Mouse (Mus musculus): ENCODE measurements around the gene Poc1b. TPM values are rescaled to one million over a fixed set of nuclear protein-coding genes. Genes with fewer than 3 reads are reported as not detected.

Poc1b gene
- polyA plus RNA-seq, 1 experiment: 10.5 TPM

DNA sequence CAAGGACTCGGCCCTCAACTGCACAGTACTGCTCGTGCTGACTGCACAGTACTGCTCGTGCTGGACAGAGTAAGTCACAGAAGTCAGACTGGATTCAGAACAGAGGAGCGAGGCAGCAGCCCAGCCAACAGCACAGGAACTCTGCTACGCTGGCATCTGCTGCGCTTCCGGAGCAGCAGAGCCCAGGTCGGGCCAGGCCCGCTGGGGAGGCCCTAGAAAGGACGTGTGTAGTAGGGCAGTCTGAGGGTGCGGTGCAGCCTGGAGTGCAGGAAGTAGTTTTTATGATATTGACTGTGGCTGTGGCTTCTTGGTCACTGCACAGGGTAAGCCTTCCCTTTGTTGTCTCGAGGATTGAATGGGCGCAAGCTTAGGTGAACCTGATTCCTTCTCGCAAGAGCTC lies 20.1 kb downstream of the Poc1b start:
- Histone ChIP-seq H3K79me3 (ENCODE audit: low read depth) (no peaks in the 10 kb centered on the region), H3ac (ENCODE audit: control insufficient read depth, insufficient read length, low read depth) (no peak overlapping the region), H3K27me3 (ENCODE audit: control insufficient read depth, insufficient read depth, insufficient read length) (no peaks in the 10 kb centered on the region), H3K36me3 (ENCODE audit: control insufficient read depth, insufficient read depth) (peaks cover 6% of the 10 kb centered on the region), H3K79me2 (ENCODE audit: control insufficient read depth, insufficient read depth) (no peaks in the 10 kb centered on the region), H3K4me3 (ENCODE audit: insufficient read depth, poor library complexity, severe bottlenecking) (no peak overlapping the region)
- no peak for TF ChIP-seq CEBPB (IDR thresholded peaks at IDR 0.05; ENCODE audit: low read depth)
- no peak for TF ChIP-seq CTCF (IDR thresholded peaks at IDR 0.05; ENCODE audit: control insufficient read depth, insufficient read depth, insufficient read length)
- no peak for TF ChIP-seq MYOD1 (IDR thresholded peaks at IDR 0.05; ENCODE audit: control insufficient read depth, insufficient read length, low read depth)
- TF ChIP-seq FOSL1 (IDR thresholded peaks at IDR 0.05; ENCODE audit: insufficient read depth, low read length, poor library complexity, severe bottlenecking): no peak
- no peak for TF ChIP-seq MYOG (IDR thresholded peaks at IDR 0.05; ENCODE audit: control insufficient read depth, extremely low read depth, insufficient read length)
- no peak for TF ChIP-seq USF1 (IDR thresholded peaks at IDR 0.05; ENCODE audit: low read depth)
- TF ChIP-seq MAX (IDR thresholded peaks at IDR 0.05): no peak

DNA sequence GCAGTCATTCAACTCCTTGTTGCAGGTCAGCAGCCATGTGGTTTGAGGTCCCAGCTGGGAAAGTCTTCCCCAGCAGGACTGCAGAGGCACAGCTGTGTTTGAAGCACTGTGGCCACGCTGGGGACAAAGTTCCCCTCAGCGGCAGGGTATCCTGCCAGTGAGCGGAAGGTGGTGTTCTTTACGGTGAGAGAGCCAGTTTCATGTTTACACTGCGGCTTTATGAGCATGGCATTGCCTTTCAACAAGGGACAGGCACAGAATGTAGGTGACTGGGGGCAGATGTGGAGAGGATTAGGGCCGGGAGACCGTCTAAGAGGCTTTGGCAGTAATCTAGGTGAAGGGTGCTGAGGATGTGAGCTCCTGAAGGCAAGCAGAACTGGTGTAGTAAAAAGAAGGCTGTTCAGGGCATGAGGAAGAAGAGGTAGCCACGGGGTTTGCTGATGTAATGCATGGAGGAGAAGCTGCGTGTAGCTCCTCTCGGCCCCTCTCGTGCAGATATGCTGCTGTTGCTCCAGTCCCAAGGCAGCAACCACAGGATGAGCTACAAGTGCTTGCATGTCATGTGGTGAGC lies 20.9 kb downstream of the Poc1b start:
- Histone ChIP-seq H3ac (ENCODE audit: control insufficient read depth, insufficient read length, low read depth) (no peak overlapping the region), H3K4me3 (ENCODE audit: insufficient read depth, poor library complexity, severe bottlenecking) (no peak overlapping the region), H3K79me2 (ENCODE audit: control insufficient read depth, insufficient read depth) (no peaks in the 10 kb centered on the region), H3K79me3 (ENCODE audit: low read depth) (no peaks in the 10 kb centered on the region), H3K36me3 (ENCODE audit: control insufficient read depth, insufficient read depth) (peaks cover 10% of the 10 kb centered on the region), H3K27me3 (ENCODE audit: control insufficient read depth, insufficient read depth, insufficient read length) (no peaks in the 10 kb centered on the region)
- TF ChIP-seq FOSL1 (IDR thresholded peaks at IDR 0.05; ENCODE audit: insufficient read depth, low read length, poor library complexity, severe bottlenecking): no peak
- TF ChIP-seq USF1 (IDR thresholded peaks at IDR 0.05; ENCODE audit: low read depth): no peak
- no peak for TF ChIP-seq CEBPB (IDR thresholded peaks at IDR 0.05; ENCODE audit: low read depth)
- TF ChIP-seq MYOD1 (IDR thresholded peaks at IDR 0.05; ENCODE audit: control insufficient read depth, insufficient read length, low read depth): no peak
- no peak for TF ChIP-seq CTCF (IDR thresholded peaks at IDR 0.05; ENCODE audit: control insufficient read depth, insufficient read depth, insufficient read length)
- no peak for TF ChIP-seq MAX (IDR thresholded peaks at IDR 0.05)
- no peak for TF ChIP-seq MYOG (IDR thresholded peaks at IDR 0.05; ENCODE audit: control insufficient read depth, extremely low read depth, insufficient read length)

- no peaks in the 10 kb centered on the region for H3K27me3 ChIP-seq (ENCODE audit: control insufficient read depth, insufficient read depth, insufficient read length)
- peaks cover 10% of the 10 kb centered on the region for H3K36me3 ChIP-seq (ENCODE audit: control insufficient read depth, insufficient read depth)
- no peak overlapping the region for H3ac ChIP-seq (ENCODE audit: control insufficient read depth, insufficient read length, low read depth)
- no peak for TF ChIP-seq MYOD1 (IDR thresholded peaks at IDR 0.05; ENCODE audit: control insufficient read depth, insufficient read length, low read depth)
- TF ChIP-seq CTCF (IDR thresholded peaks at IDR 0.05; ENCODE audit: control insufficient read depth, insufficient read depth, insufficient read length): no peak
- no peak for TF ChIP-seq MAX (IDR thresholded peaks at IDR 0.05)
- no peak for TF ChIP-seq USF1 (IDR thresholded peaks at IDR 0.05; ENCODE audit: low read depth)
- no peaks in the 10 kb centered on the region for H3K79me2 ChIP-seq (ENCODE audit: control insufficient read depth, insufficient read depth)
- H3K4me3 ChIP-seq (ENCODE audit: insufficient read depth, poor library complexity, severe bottlenecking): no peak overlapping the region
- no peaks in the 10 kb centered on the region for H3K79me3 ChIP-seq (ENCODE audit: low read depth)
Observed at GRCm38 (mm10) chr10:99130611-99131010, 23.8 kb downstream of the Poc1b start.

GRCm38 (mm10) chr10:99131298-99131697 lies 24.5 kb downstream of the Poc1b start:
- Histone ChIP-seq H3ac (ENCODE audit: control insufficient read depth, insufficient read length, low read depth) (no peak overlapping the region), H3K27me3 (ENCODE audit: control insufficient read depth, insufficient read depth, insufficient read length) (no peaks in the 10 kb centered on the region), H3K36me3 (ENCODE audit: control insufficient read depth, insufficient read depth) (peaks cover 10% of the 10 kb centered on the region), H3K79me3 (ENCODE audit: low read depth) (no peaks in the 10 kb centered on the region), H3K4me3 (ENCODE audit: insufficient read depth, poor library complexity, severe bottlenecking) (no peak overlapping the region), H3K79me2 (ENCODE audit: control insufficient read depth, insufficient read depth) (no peaks in the 10 kb centered on the region)
- TF ChIP-seq CEBPB (IDR thresholded peaks at IDR 0.05; ENCODE audit: low read depth) (no peak), FOSL1 (IDR thresholded peaks at IDR 0.05; ENCODE audit: insufficient read depth, low read length, poor library complexity, severe bottlenecking) (no peak), USF1 (IDR thresholded peaks at IDR 0.05; ENCODE audit: low read depth) (no peak)

DNA sequence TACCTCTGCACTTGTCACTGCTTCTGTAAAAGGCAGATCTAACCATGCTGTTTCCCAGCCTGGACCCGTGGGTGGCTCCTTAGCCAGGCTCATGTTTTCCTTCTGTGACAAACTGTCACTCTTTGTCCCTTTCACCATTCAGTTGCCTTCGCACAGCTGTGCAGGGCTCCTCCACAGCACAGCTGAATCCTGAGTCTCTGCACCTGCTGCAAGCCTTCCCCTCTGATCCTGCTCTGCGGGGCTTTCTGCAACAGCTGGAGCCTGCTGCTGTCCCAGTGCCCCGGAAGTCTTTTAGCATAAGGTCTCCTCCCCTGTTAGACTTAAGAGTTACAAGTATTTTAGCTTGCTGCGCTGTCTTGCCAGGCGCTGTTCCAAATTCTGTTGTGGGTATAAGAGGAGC lies 25.4 kb downstream of the Poc1b start:
- no peaks in the 10 kb centered on the region for H3K79me3 ChIP-seq (ENCODE audit: low read depth)
- no peaks in the 10 kb centered on the region for H3K27me3 ChIP-seq (ENCODE audit: control insufficient read depth, insufficient read depth, insufficient read length)
- peaks cover 10% of the 10 kb centered on the region for H3K36me3 ChIP-seq (ENCODE audit: control insufficient read depth, insufficient read depth)
- TF ChIP-seq FOSL1 (IDR thresholded peaks at IDR 0.05; ENCODE audit: insufficient read depth, low read length, poor library complexity, severe bottlenecking) (no peak), MAX (IDR thresholded peaks at IDR 0.05) (no peak), USF1 (IDR thresholded peaks at IDR 0.05; ENCODE audit: low read depth) (no peak), CTCF (IDR thresholded peaks at IDR 0.05; ENCODE audit: control insufficient read depth, insufficient read depth, insufficient read length) (no peak), MYOG (IDR thresholded peaks at IDR 0.05; ENCODE audit: control insufficient read depth, extremely low read depth, insufficient read length) (no peak), CEBPB (IDR thresholded peaks at IDR 0.05; ENCODE audit: low read depth) (no peak), MYOD1 (IDR thresholded peaks at IDR 0.05; ENCODE audit: control insufficient read depth, insufficient read length, low read depth) (no peak)
- H3K4me3 ChIP-seq (ENCODE audit: insufficient read depth, poor library complexity, severe bottlenecking): no peak overlapping the region
- no peaks in the 10 kb centered on the region for H3K79me2 ChIP-seq (ENCODE audit: control insufficient read depth, insufficient read depth)
- H3ac ChIP-seq (ENCODE audit: control insufficient read depth, insufficient read length, low read depth): no peak overlapping the region

GRCm38 (mm10) chr10:99132595-99133272 lies 25.9 kb downstream of the Poc1b start:
- no peaks in the 10 kb centered on the region for H3K27me3 ChIP-seq (ENCODE audit: control insufficient read depth, insufficient read depth, insufficient read length)
- H3K79me2 ChIP-seq (ENCODE audit: control insufficient read depth, insufficient read depth): no peaks in the 10 kb centered on the region
- TF ChIP-seq CEBPB (IDR thresholded peaks at IDR 0.05; ENCODE audit: low read depth): no peak
- H3K36me3 ChIP-seq (ENCODE audit: control insufficient read depth, insufficient read depth): peaks cover 10% of the 10 kb centered on the region
- no peaks in the 10 kb centered on the region for H3K79me3 ChIP-seq (ENCODE audit: low read depth)
- no peak overlapping the region for H3K4me3 ChIP-seq (ENCODE audit: insufficient read depth, poor library complexity, severe bottlenecking)
- no peak overlapping the region for H3ac ChIP-seq (ENCODE audit: control insufficient read depth, insufficient read length, low read depth)

Measured in C2C12 (cell line).